Mouse (Mus musculus) left cerebral cortex, adult 9 months (tissue): ENCODE results near the gene Gm17949.
A peak's percentile ranks its signal among the peaks of the same experiment; 100 is the strongest.
"Not testable (repeated sequence)": the region's sequence is repeated elsewhere in the genome, so short reads cannot be mapped to it uniquely, and the experiment has no call there.

Source experiments
- DNase-seq, 2 experiments: peaks; one replicate each; pipeline ENCODE4 v3.0.0; 2022; ENCODE audit warnings: low spot score in 2 of 2

The Gm17949 gene

GRCm38 (mm10) chr17:57047406-57047805, 36.1 kb downstream of the Gm17949 start:
- DNase-seq, result no peak

- DNase-seq, result no peak
Observed at GRCm38 (mm10) chr17:57048816-57049215, 37.5 kb downstream of the Gm17949 start.

GRCm38 (mm10) chr17:57051679-57052078, 40.4 kb downstream of the Gm17949 start:
- not testable (repeated sequence) for DNase-seq

GRCm38 (mm10) chr17:57056246-57056645, 45.0 kb downstream of the Gm17949 start:
- DNase-seq, result no peak

- no peak for DNase-seq
Observed at GRCm38 (mm10) chr17:57058891-57059485, 47.7 kb downstream of the Gm17949 start, which contains the start of gene Crb3. TSS of gene Crb3 (plus strand) at chr17:57059105.

GRCm38 (mm10) chr17:57059486-57059977, 48.3 kb downstream of the Gm17949 start, which contains the start of gene Slc25a23:
TSS of gene Slc25a23 (minus strand) at chr17:57059863.
- DNase-seq, result peak; percentile 60 to 70

GRCm38 (mm10) chr17:57060231-57060801, 49.0 kb downstream of the Gm17949 start:
- DNase-seq, result peak; percentile 94 to 97

GRCm38 (mm10) chr17:57061069-57061468, 49.8 kb downstream of the Gm17949 start:
- no peak for DNase-seq

- no peak for DNase-seq
Observed at GRCm38 (mm10) chr17:57062011-57062521, 50.8 kb downstream of the Gm17949 start.

GRCm38 (mm10) chr17:57062548-57062947, 51.3 kb downstream of the Gm17949 start:
- DNase-seq, result no peak

GRCm38 (mm10) chr17:57063031-57063430, 51.8 kb downstream of the Gm17949 start:
- DNase-seq, result no peak

- no peak for DNase-seq
Observed at GRCm38 (mm10) chr17:57066908-57067307, 55.6 kb downstream of the Gm17949 start.

- DNase-seq, result no peak
Observed at GRCm38 (mm10) chr17:57070272-57070671, 59.0 kb downstream of the Gm17949 start.

GRCm38 (mm10) chr17:57070699-57071098, 59.4 kb downstream of the Gm17949 start:
- no peak for DNase-seq
